Mouse (Mus musculus): ENCODE measurements around the gene Wdr66.
A peak's percentile ranks its signal among the peaks of the same experiment; 100 is the strongest.

Wdr66 gene

GRCm38 (mm10) chr5:123313851-123314380 lies 62.0 kb downstream of the Wdr66 start:
- DNase-seq (ENCODE audit: low read depth, low spot score): peak; percentile 34

GRCm38 (mm10) chr5:123315219-123315866 lies 63.4 kb downstream of the Wdr66 start:
- no peak for DNase-seq (ENCODE audit: low read depth, low spot score)

- peak; percentile 52 for DNase-seq (ENCODE audit: low read depth, low spot score)
These were observed 66.1 kb downstream of the Wdr66 start for GRCm38 (mm10) chr5:123317992-123318391.

DNA sequence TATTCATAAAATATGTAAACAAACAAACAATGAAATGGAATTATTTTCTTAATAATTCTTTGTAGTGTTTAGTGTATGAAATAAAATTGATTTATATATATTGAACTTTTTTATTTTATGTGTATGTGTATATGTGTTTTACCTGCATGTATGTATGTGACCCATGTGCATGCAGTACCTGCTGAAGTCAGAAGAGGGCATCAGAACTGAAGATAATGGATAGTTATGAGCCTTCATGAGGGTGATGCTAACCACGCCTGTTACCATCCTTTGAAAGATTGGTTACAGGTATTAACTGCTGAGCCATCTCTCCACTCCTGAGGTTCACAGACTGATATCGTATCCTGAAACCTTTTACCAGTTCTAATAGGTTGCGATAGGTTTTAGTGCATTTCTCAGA lies 68.2 kb downstream of the Wdr66 start:
- no peak for DNase-seq (ENCODE audit: low read depth, low spot score)

- no peak for DNase-seq (ENCODE audit: low read depth, low spot score)
These were observed 72.3 kb downstream of the Wdr66 start for GRCm38 (mm10) chr5:123324242-123324641.

GRCm38 (mm10) chr5:123326006-123326750 lies 74.3 kb downstream of the Wdr66 start:
- DNase-seq (ENCODE audit: low read depth, low spot score): no peak

- no peak for DNase-seq (ENCODE audit: low read depth, low spot score)
These were observed 74.8 kb downstream of the Wdr66 start for GRCm38 (mm10) chr5:123326751-123327148.

DNA sequence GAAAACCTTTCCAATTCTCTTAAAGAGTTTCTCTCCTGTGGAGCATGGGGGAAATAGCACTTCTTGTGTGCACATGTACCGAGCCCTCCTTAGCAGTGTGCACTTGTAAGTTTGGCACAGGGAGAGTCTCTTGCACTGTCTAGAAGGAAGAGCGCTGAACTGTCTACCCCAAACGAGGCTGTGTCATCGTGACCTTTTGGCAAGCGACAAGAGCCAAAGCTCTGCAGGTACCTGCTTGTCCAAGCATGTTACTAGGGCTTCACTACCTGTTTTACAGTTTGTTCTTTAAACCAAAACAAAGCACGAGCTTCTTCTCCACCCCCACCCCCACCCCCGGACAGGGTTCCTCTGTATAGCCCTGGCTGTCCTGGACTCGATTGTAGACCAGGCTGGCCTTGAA lies 75.8 kb downstream of the Wdr66 start:
- no peak for DNase-seq (ENCODE audit: low read depth, low spot score)

DNA sequence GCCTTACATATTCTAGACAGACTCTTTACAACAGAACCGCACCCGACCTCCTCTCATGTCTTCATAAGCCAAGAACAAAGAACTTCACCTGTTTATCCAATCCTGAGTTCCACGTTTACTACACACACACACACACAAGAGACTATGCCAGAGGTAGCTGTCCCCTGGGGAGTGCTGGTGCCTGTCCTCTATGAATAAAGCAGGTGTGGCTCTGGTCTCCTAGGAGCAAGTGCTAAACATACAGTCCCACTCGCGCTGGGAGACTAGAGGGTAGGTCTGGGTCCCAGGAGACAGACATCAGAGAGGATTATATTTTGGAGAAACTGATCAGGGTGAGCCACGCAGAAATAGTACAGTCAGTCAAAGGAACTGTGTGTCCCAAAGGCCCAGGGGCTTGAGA lies 81.7 kb downstream of the Wdr66 start:
- DNase-seq (ENCODE audit: low read depth, low spot score): no peak

GRCm38 (mm10) chr5:123336205-123336961 lies 84.5 kb downstream of the Wdr66 start:
- DNase-seq (ENCODE audit: low read depth, low spot score): no peak

GRCm38 (mm10) chr5:123338463-123338862 lies 86.6 kb downstream of the Wdr66 start:
- no peak for DNase-seq (ENCODE audit: low read depth, low spot score)

GRCm38 (mm10) chr5:123343707-123344627 lies 92.1 kb downstream of the Wdr66 start, which contains the start of gene Bcl7a:
Gene Bcl7a, plus strand, starts transcription at chr5:123343834.
- peak; percentile 93 for DNase-seq (ENCODE audit: low read depth, low spot score)

- no peak for DNase-seq (ENCODE audit: low read depth, low spot score)
These were observed 92.7 kb downstream of the Wdr66 start for GRCm38 (mm10) chr5:123344628-123344962.

DNA sequence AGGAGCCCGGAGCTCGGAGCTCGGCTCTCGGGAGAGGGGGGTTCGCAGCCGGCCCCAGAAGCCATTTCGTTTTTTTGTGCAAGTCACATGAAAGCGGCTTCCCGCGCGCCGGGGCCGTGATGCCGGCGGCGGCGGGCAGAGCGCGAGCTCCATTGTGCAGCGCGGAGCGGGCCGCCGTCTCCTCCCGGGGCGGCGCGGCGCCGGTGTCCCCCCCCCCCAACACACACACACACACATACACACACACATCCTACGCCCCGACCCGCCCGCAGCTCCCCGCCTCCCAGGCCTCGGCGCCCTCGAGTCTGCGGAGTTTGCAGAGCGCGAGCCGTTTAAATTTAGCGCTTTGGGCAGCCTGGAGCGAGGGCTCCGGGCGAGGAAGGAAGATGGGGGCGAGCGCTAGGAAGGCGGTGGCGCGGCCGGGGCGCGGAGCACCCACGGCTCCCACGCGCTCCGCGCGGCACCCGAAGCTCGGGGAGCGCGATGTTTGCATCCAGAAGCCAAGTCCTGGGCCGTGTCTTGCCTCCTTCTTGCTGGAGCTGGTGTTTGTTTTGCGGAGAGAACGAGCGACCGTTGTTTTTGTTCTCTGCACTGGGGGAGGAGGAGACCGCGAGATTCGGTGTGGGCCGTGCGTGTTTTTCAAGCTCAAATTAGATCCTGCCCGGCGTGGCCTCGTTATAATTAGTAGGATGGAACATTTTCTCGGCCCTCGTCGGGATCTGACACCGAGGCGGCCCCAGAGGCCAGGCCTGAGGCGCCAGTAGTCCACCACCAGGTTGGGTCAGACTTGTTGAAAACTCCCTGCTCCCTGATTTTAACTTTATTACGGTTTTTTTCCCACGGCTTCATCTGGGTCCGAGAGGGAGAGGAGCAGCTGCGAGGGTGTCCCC lies 93.3 kb downstream of the Wdr66 start:
- peak; percentile 77 for DNase-seq (ENCODE audit: low read depth, low spot score)

- DNase-seq (ENCODE audit: low read depth, low spot score): peak; percentile 34
These were observed 94.2 kb downstream of the Wdr66 start for GRCm38 (mm10) chr5:123345853-123346654.

DNA sequence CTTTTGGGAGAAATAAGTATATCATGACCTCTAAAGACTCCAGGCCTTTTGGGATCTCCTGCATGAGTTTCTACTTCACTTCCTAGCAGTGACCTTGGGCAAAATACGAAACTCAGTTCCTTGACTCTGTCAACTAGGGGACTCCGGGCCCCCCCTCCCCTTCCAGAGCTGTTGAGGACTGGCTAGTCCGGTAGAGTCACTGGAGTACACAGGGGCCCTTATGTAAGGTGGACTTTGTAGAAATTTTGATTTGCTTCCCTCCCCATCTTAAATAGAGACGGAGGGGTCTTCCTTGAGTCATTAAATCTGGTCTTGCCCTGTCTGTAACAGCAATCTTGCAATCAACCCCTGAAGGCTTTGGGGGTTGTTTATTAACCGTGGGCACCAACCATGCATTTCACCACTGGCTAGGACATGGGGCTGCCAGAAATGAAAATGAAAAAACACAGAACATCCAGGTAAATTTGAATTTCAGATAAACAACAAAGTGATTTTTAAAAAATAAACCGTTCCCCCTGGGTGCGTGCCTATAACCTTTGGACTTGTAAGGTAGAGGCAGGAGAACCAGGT lies 94.9 kb downstream of the Wdr66 start:
- no peak for DNase-seq (ENCODE audit: low read depth, low spot score)

DNA sequence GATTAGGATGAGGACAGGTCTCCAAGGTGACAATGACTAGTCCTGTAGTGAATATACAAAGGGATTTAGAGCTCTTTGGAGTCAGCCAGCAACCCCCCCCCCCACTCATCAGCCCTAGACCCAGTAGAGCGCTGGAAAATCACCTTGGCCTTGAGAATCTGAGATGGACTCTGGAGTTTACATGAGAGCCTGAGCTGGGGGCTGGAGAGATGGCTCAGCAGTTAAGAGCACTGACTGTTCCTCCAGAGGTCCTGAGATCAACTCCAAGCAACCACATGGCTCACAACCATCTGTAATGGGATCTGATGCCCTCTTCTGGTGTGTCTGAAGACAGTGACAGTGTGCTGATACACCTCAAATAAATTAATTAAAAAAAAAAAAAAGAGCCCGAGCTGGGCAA lies 96.1 kb downstream of the Wdr66 start:
- no peak for DNase-seq (ENCODE audit: low read depth, low spot score)

DNA sequence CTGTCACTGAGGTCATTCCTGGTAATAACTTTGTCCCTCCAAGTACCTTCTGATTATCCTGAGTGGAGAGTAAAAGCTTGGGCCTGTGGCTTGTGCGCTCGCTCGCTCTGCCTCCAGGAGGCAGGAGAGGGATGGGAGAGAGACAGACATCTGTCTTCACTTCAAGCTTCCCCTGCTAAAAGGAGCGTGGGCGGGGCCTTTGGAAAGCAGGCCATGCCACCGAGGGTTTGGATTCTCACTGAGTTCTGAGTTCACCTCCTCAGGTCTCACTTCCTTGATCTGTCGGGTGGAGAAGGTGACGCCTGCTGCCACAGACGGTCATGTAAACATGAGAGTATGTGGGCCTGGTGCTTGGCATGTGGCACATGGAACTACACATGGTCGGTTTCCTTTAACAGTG lies 98.5 kb downstream of the Wdr66 start:
- no peak for DNase-seq (ENCODE audit: low read depth, low spot score)

DNA sequence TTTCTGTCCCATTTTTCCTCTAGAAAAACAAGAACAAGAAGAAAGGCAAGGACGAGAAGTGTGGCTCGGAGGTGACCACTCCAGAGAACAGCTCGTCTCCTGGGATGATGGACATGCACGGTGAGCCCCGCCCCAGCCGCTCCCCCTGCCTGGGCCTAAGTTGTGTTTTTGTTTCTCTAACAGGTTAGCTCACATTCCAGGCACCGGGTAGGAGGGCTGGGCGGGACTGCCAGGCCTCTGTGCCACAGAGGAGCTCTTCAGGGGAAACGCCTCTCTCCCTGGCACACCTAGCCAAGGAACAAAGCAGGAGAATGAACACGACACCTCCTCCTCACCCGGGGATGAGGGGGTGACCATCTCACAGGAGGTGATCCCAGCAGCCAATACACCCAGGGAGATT lies 104.0 kb downstream of the Wdr66 start:
- no peak for DNase-seq (ENCODE audit: low read depth, low spot score)

Data from CD4-positive helper T cell, adult 2 months (primary cell).